Mouse (Mus musculus) embryonic facial prominence, embryonic 15.5 days (tissue): Measurements from ENCODE around the gene Zcchc7. TPM values are rescaled to one million over a fixed set of nuclear protein-coding genes. Genes with fewer than 3 reads are reported as not detected.

Experiments used
- ATAC-seq: fragments of 200-750 bp; cut with Nextera tagmentation; 2 replicates; pipeline ENCODE4 v1.8.0; 2017; ENCODE audit warnings: low read depth, moderate TSS enrichment; ENCODE audit not compliant: insufficient number of reproducible peaks, low FRiP score, low TSS enrichment
- H3K27ac ChIP-seq: fragments of 300-500 bp; sonication (generic); replicated peaks from 2 replicates; pipeline ENCODE4 v1.5.1; 2015; ENCODE audit warnings: mild to moderate bottlenecking, inconsistent platforms
- H3K27me3 ChIP-seq: fragments of 300-500 bp; sonication (generic); 2 replicates; pipeline ENCODE4 v1.6.1; 2015; ENCODE audit warnings: inconsistent platforms
- H3K36me3 ChIP-seq: fragments of 300-500 bp; sonication (generic); 2 replicates; pipeline ENCODE4 v1.6.1; 2015; ENCODE audit warnings: mild to moderate bottlenecking, inconsistent platforms
- H3K4me1 ChIP-seq: fragments of 300-500 bp; sonication (generic); 2 replicates; pipeline ENCODE4 v1.6.1; 2015; ENCODE audit warnings: inconsistent platforms
- H3K4me2 ChIP-seq: fragments of 300-500 bp; sonication (generic); replicated peaks from 2 replicates; pipeline ENCODE4 v1.6.1; 2015; ENCODE audit warnings: mild to moderate bottlenecking, inconsistent platforms
- H3K4me3 ChIP-seq: fragments of 300-500 bp; sonication (generic); replicated peaks from 2 replicates; pipeline ENCODE4 v1.5.1; 2015; ENCODE audit warnings: mild to moderate bottlenecking, inconsistent platforms
- H3K9ac ChIP-seq: fragments of 300-500 bp; sonication (generic); 2 replicates; pipeline ENCODE4 v1.6.1; 2015; ENCODE audit warnings: inconsistent platforms
- H3K9me3 ChIP-seq: fragments of 300-500 bp; sonication (generic); replicated peaks from 2 replicates; pipeline ENCODE4 v1.6.1; 2016; ENCODE audit warnings: inconsistent platforms
- WGBS: fragments of 180-500 bp; shearing (Covaris S2); methylation state at CpG from one replicate; pipeline ENCODE4 v1.1.7; 2015; 5-methylcytosine and 5-hydroxymethylcytosine counted together
- polyA plus RNA-seq: library from polyadenylated mRNA; unstranded; fragments of >200 nt; fragmentation: Nextera tagmentation; extraction: Ambion mirVana; gene quantifications from 2 replicates; pipeline ENCODE4 v1.2.1, GENCODE M21; 2015

Gene Zcchc7
- polyA plus RNA-seq, 1 experiment from 2014 or later: 36.7 TPM

- Histone ChIP-seq H3K4me3 (no peak overlapping the region), H3K9ac (no peak overlapping the region), H3K9me3 (no peaks in the 10 kb centered on the region), H3K27ac (no peak overlapping the region), H3K27me3 (no peaks in the 10 kb centered on the region), H3K4me1 (no peaks in the 10 kb centered on the region), H3K4me2 (no peak overlapping the region), H3K36me3 (no peaks in the 10 kb centered on the region)
- no peak for ATAC-seq
Measured at GRCm38 (mm10) chr4:44871591-44871990, 115.9 kb downstream of the Zcchc7 start.

- H3K4me2 ChIP-seq: no peak overlapping the region
- no peak overlapping the region for H3K4me3 ChIP-seq
- no peak for ATAC-seq
Measured at GRCm38 (mm10) chr4:44872048-44872447, 116.4 kb downstream of the Zcchc7 start.

GRCm38 (mm10) chr4:44880065-44880623 is 124.5 kb downstream of the Zcchc7 start:
- Histone ChIP-seq H3K4me1 (no peaks in the 10 kb centered on the region), H3K4me3 (no peak overlapping the region), H3K9me3 (no peaks in the 10 kb centered on the region), H3K27ac (no peak overlapping the region), H3K36me3 (no peaks in the 10 kb centered on the region), H3K9ac (no peak overlapping the region), H3K27me3 (no peaks in the 10 kb centered on the region), H3K4me2 (no peak overlapping the region)
- WGBS: 20% methylated on average over 7 of the region's 7 CpGs
- ATAC-seq: no peak

More at GRCm38 (mm10) chr4:44872048-44872447, 116.4 kb downstream of the Zcchc7 start:
- no peaks in the 10 kb centered on the region for H3K36me3 ChIP-seq
- H3K27ac ChIP-seq: no peak overlapping the region
- H3K4me1 ChIP-seq: no peaks in the 10 kb centered on the region
- no peak overlapping the region for H3K9ac ChIP-seq
- H3K27me3 ChIP-seq: no peaks in the 10 kb centered on the region
- H3K9me3 ChIP-seq: no peaks in the 10 kb centered on the region
- 96% methylated on average over 1 of the region's 1 CpGs for WGBS

GRCm38 (mm10) chr4:44886143-44886542 is 130.5 kb downstream of the Zcchc7 start:
- Histone ChIP-seq H3K9ac (no peak overlapping the region), H3K36me3 (no peaks in the 10 kb centered on the region), H3K4me3 (no peak overlapping the region), H3K27ac (no peak overlapping the region), H3K4me1 (no peaks in the 10 kb centered on the region), H3K27me3 (no peaks in the 10 kb centered on the region), H3K9me3 (no peaks in the 10 kb centered on the region), H3K4me2 (no peak overlapping the region)
- 38% methylated on average over 6 of the region's 6 CpGs for WGBS
- ATAC-seq: no peak

- no peaks in the 10 kb centered on the region for H3K4me1 ChIP-seq
- H3K4me2 ChIP-seq: no peak overlapping the region
- peaks cover 14% of the 10 kb centered on the region; the same call in 1 of the 2 replicates for H3K36me3 ChIP-seq
- no peak for ATAC-seq
- H3K27me3 ChIP-seq: no peaks in the 10 kb centered on the region
- H3K4me3 ChIP-seq: no peak overlapping the region
- H3K9me3 ChIP-seq: no peaks in the 10 kb centered on the region
- H3K27ac ChIP-seq: no peak overlapping the region
- H3K9ac ChIP-seq: no peak overlapping the region
- 73% methylated on average over 6 of the region's 6 CpGs for WGBS
Measured at GRCm38 (mm10) chr4:44891344-44891743, 135.7 kb downstream of the Zcchc7 start.

GRCm38 (mm10) chr4:44905651-44906271 is 150.1 kb downstream of the Zcchc7 start:
- no peaks in the 10 kb centered on the region for H3K27me3 ChIP-seq
- no peak for ATAC-seq
- no peak overlapping the region for H3K27ac ChIP-seq
- H3K4me2 ChIP-seq: no peak overlapping the region
- H3K36me3 ChIP-seq: no peaks in the 10 kb centered on the region
- H3K4me3 ChIP-seq: no peak overlapping the region
- 24% methylated on average over 11 of the region's 11 CpGs for WGBS
- no peak overlapping the region for H3K9ac ChIP-seq
- peaks cover 7% of the 10 kb centered on the region; the same call in 1 of the 2 replicates for H3K4me1 ChIP-seq
- H3K9me3 ChIP-seq: no peaks in the 10 kb centered on the region

- no peak overlapping the region for H3K4me2 ChIP-seq
- no peaks in the 10 kb centered on the region for H3K27me3 ChIP-seq
- no peak overlapping the region for H3K27ac ChIP-seq
- H3K9ac ChIP-seq: no peak overlapping the region
- no peak for ATAC-seq
- H3K36me3 ChIP-seq: no peaks in the 10 kb centered on the region
- H3K4me3 ChIP-seq: no peak overlapping the region
- H3K9me3 ChIP-seq: no peaks in the 10 kb centered on the region
- 64% methylated on average over 4 of the region's 4 CpGs for WGBS
- H3K4me1 ChIP-seq: peaks cover 7% of the 10 kb centered on the region; the same call in 1 of the 2 replicates
Measured at GRCm38 (mm10) chr4:44906399-44906798, 150.7 kb downstream of the Zcchc7 start.

- no peak for ATAC-seq
- no peaks in the 10 kb centered on the region for H3K9me3 ChIP-seq
- H3K27me3 ChIP-seq: no peaks in the 10 kb centered on the region
Measured at GRCm38 (mm10) chr4:44910065-44910464, 154.4 kb downstream of the Zcchc7 start.

GRCm38 (mm10) chr4:44910857-44911256 is 155.2 kb downstream of the Zcchc7 start:
- Histone ChIP-seq H3K4me1 (peaks cover 2% of the 10 kb centered on the region; the same call in 1 of the 2 replicates), H3K27ac (no peak overlapping the region), H3K36me3 (no peaks in the 10 kb centered on the region), H3K9me3 (no peaks in the 10 kb centered on the region), H3K4me3 (no peak overlapping the region), H3K9ac (no peak overlapping the region), H3K4me2 (no peak overlapping the region), H3K27me3 (no peaks in the 10 kb centered on the region)
- ATAC-seq: no peak
- WGBS: 84% methylated on average over 2 of the region's 2 CpGs

More at GRCm38 (mm10) chr4:44910065-44910464, 154.4 kb downstream of the Zcchc7 start:
- Histone ChIP-seq H3K4me2 (no peak overlapping the region), H3K4me3 (no peak overlapping the region), H3K9ac (no peak overlapping the region), H3K27ac (no peak overlapping the region), H3K36me3 (no peaks in the 10 kb centered on the region), H3K4me1 (peaks cover 7% of the 10 kb centered on the region; the same call in 1 of the 2 replicates)
- 58% methylated on average over 2 of the region's 2 CpGs for WGBS

GRCm38 (mm10) chr4:44917312-44917848 is 161.7 kb downstream of the Zcchc7 start:
- Histone ChIP-seq H3K9ac (no peak overlapping the region), H3K36me3 (no peaks in the 10 kb centered on the region)
- 73% methylated on average over 5 of the region's 5 CpGs for WGBS

GRCm38 (mm10) chr4:44917907-44918306 is 162.2 kb downstream of the Zcchc7 start:
- no peak overlapping the region for H3K27ac ChIP-seq
- no peaks in the 10 kb centered on the region for H3K9me3 ChIP-seq
- no peak for ATAC-seq
- H3K4me3 ChIP-seq: no peak overlapping the region
- no peak overlapping the region for H3K4me2 ChIP-seq
- H3K4me1 ChIP-seq: no peaks in the 10 kb centered on the region
- H3K36me3 ChIP-seq: no peaks in the 10 kb centered on the region
- H3K27me3 ChIP-seq: no peaks in the 10 kb centered on the region
- WGBS: 58% methylated on average over 3 of the region's 3 CpGs
- H3K9ac ChIP-seq: no peak overlapping the region

More at GRCm38 (mm10) chr4:44917312-44917848, 161.7 kb downstream of the Zcchc7 start:
- Histone ChIP-seq H3K4me2 (no peak overlapping the region), H3K9me3 (no peaks in the 10 kb centered on the region), H3K4me1 (no peaks in the 10 kb centered on the region), H3K27me3 (no peaks in the 10 kb centered on the region), H3K27ac (no peak overlapping the region), H3K4me3 (no peak overlapping the region)
- no peak for ATAC-seq
